Mouse (Mus musculus) ES-E14 (cell line): ENCODE measurements around the gene Klhl18. TPM values are rescaled to one million over a fixed set of nuclear protein-coding genes. Genes with fewer than 3 reads are reported as not detected.

Experiments used
- DNase-seq: peaks from one replicate; pipeline ENCODE4 v3.0.0-alpha.2; 2013; ENCODE audit warnings: low read depth, low spot score
- H3K27ac ChIP-seq: 2 replicates; pipeline ENCODE4 v1.5.1; 2012; ENCODE audit warnings: low read depth, mild to moderate bottlenecking, low read length, moderate library complexity, mixed read lengths; ENCODE audit not compliant: poor library complexity, insufficient read depth, severe bottlenecking
- H3K36me3 ChIP-seq: 2 replicates; pipeline ENCODE4 v1.6.1; 2012; ENCODE audit warnings: mild to moderate bottlenecking, low read length, moderate library complexity, mixed read lengths; ENCODE audit not compliant: control insufficient read depth, poor library complexity, insufficient read depth, severe bottlenecking
- H3K4me1 ChIP-seq, 2 experiments: fragments of 150-350 bp in 1 of 2; sonication (generic) in 1 of 2; 2 replicates each; pipeline ENCODE4 v1.6.1; 2012; ENCODE audit warnings: low read length in 2 of 2, mild to moderate bottlenecking in 1 of 2, mixed read lengths in 1 of 2; ENCODE audit not compliant: control insufficient read depth in 2 of 2, insufficient read depth in 2 of 2, poor library complexity in 1 of 2
- H3K4me3 ChIP-seq, 2 experiments: fragments of 150-350 bp in 1 of 2; sonication (generic) in 1 of 2; 2 replicates each; pipeline ENCODE4 v1.5.1; 2012; ENCODE audit warnings: low read length in 2 of 2, low read depth in 1 of 2, mild to moderate bottlenecking in 1 of 2, mixed read lengths in 1 of 2; ENCODE audit not compliant: insufficient read depth in 1 of 2, poor library complexity in 1 of 2, severe bottlenecking in 1 of 2
- H3K9ac ChIP-seq: 2 replicates; pipeline ENCODE4 v1.6.1; 2012; ENCODE audit warnings: low read depth, mild to moderate bottlenecking, low read length, mixed read lengths; ENCODE audit not compliant: poor library complexity, insufficient read depth, severe bottlenecking
- H3K9me3 ChIP-seq: fragments of 150-350 bp; sonication (generic); 2 replicates; pipeline ENCODE4 v1.6.1; 2012; ENCODE audit warnings: low read depth, mild to moderate bottlenecking, low read length; ENCODE audit not compliant: control insufficient read depth, insufficient read depth
- CHD2 ChIP-seq: IDR thresholded peaks from 2 replicates; pipeline ENCODE4 v1.6.1; 2014; ENCODE audit warnings: mild to moderate bottlenecking, low read depth, low read length, inconsistent platforms
- HCFC1 ChIP-seq: IDR thresholded peaks from 2 replicates; pipeline ENCODE4 v1.6.1; 2012; ENCODE audit warnings: low read length, inconsistent platforms, borderline replicate concordance; ENCODE audit not compliant: insufficient read depth
- MAFK ChIP-seq: IDR thresholded peaks from 2 replicates; pipeline ENCODE4 v1.6.1; 2014; ENCODE audit warnings: mild to moderate bottlenecking, low read depth, low read length, inconsistent platforms; ENCODE audit not compliant: insufficient read depth
- ZC3H11A ChIP-seq: IDR thresholded peaks from 2 replicates; pipeline ENCODE4 v1.6.1; 2012; ENCODE audit warnings: low read depth, mild to moderate bottlenecking, inconsistent platforms, low read length, borderline replicate concordance
- ZNF384 ChIP-seq: IDR thresholded peaks from 2 replicates; pipeline ENCODE4 v1.6.1; 2012; ENCODE audit warnings: low read depth, low read length, inconsistent platforms
- in situ Hi-C, 2 experiments: fragments of 600-800 bp; cut with MboI; formaldehyde crosslinking; loops; one replicate each; pipeline ENCODE4 v1.15.1; 2025; ENCODE audit warnings: low sequenced_read_pairs in 2 of 2, inconsistent platforms in 1 of 2; ENCODE audit not compliant: unreplicated experiment in 2 of 2
- total RNA-seq: library from RNA; depleted of rRNA; stranded (reverse); fragments of 300-350 nt; gene quantifications from 2 replicates; pipeline ENCODE4 v1.2.3, GENCODE M21; 2012

The Klhl18 gene
- total RNA-seq, 1 experiment, result 4.7 TPM

- in situ Hi-C loops, result no loop called here
- H3K36me3 ChIP-seq, result peaks cover 56% of the 10 kb centered on the region
- no peak overlapping the region for H3K4me3 ChIP-seq
- H3K27ac ChIP-seq, result no peak overlapping the region
- no peaks in the 10 kb centered on the region for H3K4me1 ChIP-seq
- no peak for DNase-seq
- H3K9me3 ChIP-seq, result no peaks in the 10 kb centered on the region
- H3K9ac ChIP-seq, result no peak overlapping the region
- TF ChIP-seq ZC3H11A (no peak), MAFK (no peak), ZNF384 (no peak), CHD2 (no peak), HCFC1 (no peak)
These were observed 83.2 kb downstream of the Klhl18 start for GRCm38 (mm10) chr9:110393295-110393694.

GRCm38 (mm10) chr9:110390843-110391242, 85.7 kb downstream of the Klhl18 start:
- Histone ChIP-seq H3K27ac (no peak overlapping the region), H3K36me3 (peaks cover 74% of the 10 kb centered on the region), H3K9me3 (no peaks in the 10 kb centered on the region), H3K4me3 (no peak overlapping the region), H3K4me1 (no peaks in the 10 kb centered on the region), H3K9ac (no peak overlapping the region)
- TF ChIP-seq HCFC1, result no peak
- TF ChIP-seq CHD2, result no peak
- TF ChIP-seq ZNF384, result no peak
- no peak for TF ChIP-seq ZC3H11A
- TF ChIP-seq MAFK, result no peak
- in situ Hi-C loops, result no loop called here
- no peak for DNase-seq

GRCm38 (mm10) chr9:110388011-110388410, 88.5 kb downstream of the Klhl18 start:
- in situ Hi-C loops, result no loop called here
- Histone ChIP-seq H3K4me3 (no peak overlapping the region), H3K4me1 (no peaks in the 10 kb centered on the region), H3K36me3 (peaks cover 83% of the 10 kb centered on the region), H3K9ac (no peak overlapping the region), H3K27ac (no peak overlapping the region), H3K9me3 (no peaks in the 10 kb centered on the region)
- TF ChIP-seq ZNF384 (no peak), MAFK (no peak), HCFC1 (no peak), CHD2 (no peak), ZC3H11A (no peak)
- DNase-seq, result no peak

- no peak for DNase-seq
- in situ Hi-C loops, result no loop called here
- H3K9me3 ChIP-seq, result no peaks in the 10 kb centered on the region
- H3K27ac ChIP-seq, result no peak overlapping the region
- peaks cover 0 to 6% of the 10 kb centered on the region in 2 experiments; a peak in 1 of 4 replicates for H3K4me1 ChIP-seq
- no peak overlapping the region for H3K4me3 ChIP-seq
- TF ChIP-seq HCFC1, result no peak
- no peak for TF ChIP-seq ZC3H11A
- TF ChIP-seq CHD2, result no peak
- TF ChIP-seq ZNF384, result no peak
- H3K36me3 ChIP-seq, result peaks cover 63% of the 10 kb centered on the region
- H3K9ac ChIP-seq, result no peak overlapping the region
These were observed 92.0 kb downstream of the Klhl18 start for GRCm38 (mm10) chr9:110384369-110384929.
